Mouse (Mus musculus) heart, postnatal 0 days (tissue): ENCODE measurements around the gene Cd36. TPM values are rescaled to one million over a fixed set of nuclear protein-coding genes. Genes with fewer than 3 reads are reported as not detected.

ENCODE experiments used
- ATAC-seq: fragments of 200-750 bp; cut with Nextera tagmentation; 2 replicates; pipeline ENCODE4 v1.8.0; 2017; ENCODE audit warnings: low read depth, moderate number of reproducible peaks, moderate library complexity; ENCODE audit not compliant: insufficient read depth
- DNase-seq: peaks from one replicate; pipeline ENCODE4 v3.0.0-alpha.2; 2016; ENCODE audit warnings: low spot score
- H3K27ac ChIP-seq: fragments of 300-500 bp; sonication (generic); 2 replicates; pipeline ENCODE4 v1.5.1; 2014; ENCODE audit warnings: low read depth, mild to moderate bottlenecking
- H3K27me3 ChIP-seq: fragments of 300-500 bp; sonication (generic); 2 replicates; pipeline ENCODE4 v1.6.1; 2014; ENCODE audit warnings: low read length, mixed read lengths; ENCODE audit not compliant: control insufficient read depth, insufficient read depth
- H3K36me3 ChIP-seq: fragments of 300-500 bp; sonication (generic); replicated peaks from 2 replicates; pipeline ENCODE4 v1.6.1; 2014; ENCODE audit warnings: low read length, mixed read lengths; ENCODE audit not compliant: control insufficient read depth, insufficient read depth
- H3K4me1 ChIP-seq: fragments of 300-500 bp; sonication (generic); 2 replicates; pipeline ENCODE4 v1.6.1; 2014; ENCODE audit warnings: antibody characterized with exemption; ENCODE audit not compliant: control insufficient read depth, insufficient read depth
- H3K4me2 ChIP-seq: fragments of 300-500 bp; sonication (generic); 2 replicates; pipeline ENCODE4 v1.6.1; 2014; ENCODE audit warnings: low read depth, mild to moderate bottlenecking, low read length, moderate library complexity
- H3K4me3 ChIP-seq: fragments of 300-500 bp; sonication (generic); 2 replicates; pipeline ENCODE4 v1.5.1; 2014; ENCODE audit warnings: low read depth, low read length
- H3K9ac ChIP-seq: fragments of 300-500 bp; sonication (generic); replicated peaks from 2 replicates; pipeline ENCODE4 v1.6.1; 2014; ENCODE audit warnings: low read depth, low read length, mixed read lengths
- H3K9me3 ChIP-seq: fragments of 300-500 bp; sonication (generic); replicated peaks from 2 replicates; pipeline ENCODE4 v1.6.1; 2016; ENCODE audit warnings: low read length; ENCODE audit not compliant: control insufficient read depth
- CTCF ChIP-seq: IDR thresholded peaks from 2 replicates; pipeline ENCODE4 v1.5.1; 2016; ENCODE audit warnings: antibody characterized with exemption, control low read depth, low read depth
- EP300 ChIP-seq: IDR thresholded peaks from 2 replicates; pipeline ENCODE4 v1.6.1; 2016; ENCODE audit warnings: antibody characterized with exemption, low read depth
- WGBS: fragments of 180-500 bp; shearing (Covaris S2); extraction: QIAGEN DNeasy Blood & Tissue Kit; methylation state at CpG from one replicate; pipeline ENCODE4 v1.1.7; 2014; 5-methylcytosine and 5-hydroxymethylcytosine counted together
- polyA plus RNA-seq: library from polyadenylated mRNA; unstranded; fragments of >200 nt; fragmentation: Nextera tagmentation; extraction: Ambion mirVana; gene quantifications from 2 replicates; pipeline ENCODE4 v1.2.1, GENCODE M21; 2015
- total RNA-seq: library from RNA; depleted of rRNA; stranded (reverse); fragments of >200 nt; gene quantifications from 2 replicates; pipeline ENCODE4 v1.2.3, GENCODE M21; 2014; ENCODE audit warnings: low replicate concordance

Gene Cd36
- total and polyA plus RNA-seq, 2 experiments from 2014 or later: 526 to 603 TPM

- no peaks in the 10 kb centered on the region for H3K27me3 ChIP-seq
- peaks cover 26% of the 10 kb centered on the region for H3K4me1 ChIP-seq
- H3K36me3 ChIP-seq: no peaks in the 10 kb centered on the region
- peak overlapping the region; percentile 91 for H3K27ac ChIP-seq
- H3K4me3 ChIP-seq: no peak overlapping the region
- no peak for DNase-seq
- no peaks in the 10 kb centered on the region for H3K9me3 ChIP-seq
- no peak for TF ChIP-seq EP300
- no peak for TF ChIP-seq CTCF
- no peak for ATAC-seq
- no peak overlapping the region for H3K9ac ChIP-seq
- H3K4me2 ChIP-seq: no peak overlapping the region
- WGBS: 72% methylated on average over 1 of the region's 1 CpGs
These were observed 8.7 kb downstream of the Cd36 start for GRCm38 (mm10) chr5:17879924-17880323.

GRCm38 (mm10) chr5:17877044-17877443 is 11.6 kb downstream of the Cd36 start:
- peak overlapping the region; percentile 10; the same call in 1 of the 2 replicates for H3K4me2 ChIP-seq
- DNase-seq (peak; percentile 34), ATAC-seq (0 out of 2 replicates have a peak, but pooled peaks have one; percentile 4)
- H3K4me1 ChIP-seq: peaks cover 22% of the 10 kb centered on the region
- no peak overlapping the region for H3K9ac ChIP-seq
- WGBS: 21% methylated on average over 7 of the region's 7 CpGs
- no peaks in the 10 kb centered on the region for H3K36me3 ChIP-seq
- H3K27ac ChIP-seq: peak overlapping the region; percentile 83
- no peak overlapping the region for H3K4me3 ChIP-seq
- no peaks in the 10 kb centered on the region for H3K9me3 ChIP-seq
- TF ChIP-seq CTCF (no peak), EP300 (no peak; the same call in 1 of the 2 replicates)
- no peaks in the 10 kb centered on the region for H3K27me3 ChIP-seq

- TF ChIP-seq EP300 (peak; percentile 78; the same call in 1 of the 2 replicates), CTCF (no peak)
- Histone ChIP-seq H3K4me3 (no peak overlapping the region), H3K4me2 (peak overlapping the region; percentile 10; the same call in 1 of the 2 replicates), H3K4me1 (peaks cover 22% of the 10 kb centered on the region), H3K27ac (peak overlapping the region; percentile 83), H3K9ac (no peak overlapping the region), H3K9me3 (no peaks in the 10 kb centered on the region), H3K27me3 (no peaks in the 10 kb centered on the region), H3K36me3 (no peaks in the 10 kb centered on the region)
- DNase-seq: peak; percentile 82
- 50% methylated on average over 3 of the region's 3 CpGs for WGBS
- peak; percentile 42; the same call in 1 of the 2 replicates for ATAC-seq
These were observed 12.0 kb downstream of the Cd36 start for GRCm38 (mm10) chr5:17876637-17877036.

- Histone ChIP-seq H3K4me1 (peaks cover 12% of the 10 kb centered on the region; the same call in 1 of the 2 replicates), H3K27me3 (no peaks in the 10 kb centered on the region), H3K27ac (no peak overlapping the region), H3K36me3 (no peaks in the 10 kb centered on the region), H3K9ac (no peak overlapping the region), H3K4me3 (no peak overlapping the region), H3K4me2 (no peak overlapping the region), H3K9me3 (no peaks in the 10 kb centered on the region)
- no peak for DNase-seq
- 84% methylated on average over 2 of the region's 2 CpGs for WGBS
- TF ChIP-seq EP300 (no peak), CTCF (no peak)
- no peak for ATAC-seq
These were observed 14.3 kb downstream of the Cd36 start for GRCm38 (mm10) chr5:17874335-17874734.

GRCm38 (mm10) chr5:17865432-17865831 is 23.2 kb downstream of the Cd36 start:
- Histone ChIP-seq H3K27ac (no peak overlapping the region), H3K27me3 (no peaks in the 10 kb centered on the region), H3K9ac (no peak overlapping the region), H3K36me3 (no peaks in the 10 kb centered on the region; the same call in 1 of the 2 replicates), H3K4me3 (no peak overlapping the region), H3K4me2 (no peak overlapping the region), H3K4me1 (no peaks in the 10 kb centered on the region), H3K9me3 (no peaks in the 10 kb centered on the region)
- DNase-seq (no peak), ATAC-seq (no peak)
- TF ChIP-seq CTCF (no peak), EP300 (no peak)

GRCm38 (mm10) chr5:17863085-17863484 is 25.5 kb downstream of the Cd36 start:
- DNase-seq (no peak), ATAC-seq (no peak)
- Histone ChIP-seq H3K9me3 (no peaks in the 10 kb centered on the region), H3K9ac (no peak overlapping the region), H3K27me3 (no peaks in the 10 kb centered on the region), H3K4me1 (no peaks in the 10 kb centered on the region), H3K27ac (no peak overlapping the region), H3K4me2 (no peak overlapping the region), H3K4me3 (no peak overlapping the region), H3K36me3 (no peaks in the 10 kb centered on the region; the same call in 1 of the 2 replicates)
- WGBS: 57% methylated on average over 2 of the region's 2 CpGs
- TF ChIP-seq CTCF: no peak
